Mouse (Mus musculus): ENCODE data around the gene Tead2. TPM values are rescaled to one million over a fixed set of nuclear protein-coding genes. Genes with fewer than 3 reads are reported as not detected.
A peak's percentile ranks its signal among the peaks of the same experiment; 100 is the strongest.
"Not testable (repeated sequence)": the region's sequence is repeated elsewhere in the genome, so short reads cannot be mapped to it uniquely, and the experiment has no call there.

Tead2 gene
- polyA plus RNA-seq, 1 experiment: 12.1 TPM

- not testable (repeated sequence) for H3K36me3 ChIP-seq (ENCODE audit: control insufficient read depth, insufficient read depth, low read length); H3K4me3 ChIP-seq (ENCODE audit: extremely low read depth, insufficient read depth, insufficient read length); H3K27ac ChIP-seq (ENCODE audit: insufficient read depth, low read length); H3K4me1 ChIP-seq (ENCODE audit: control insufficient read depth, insufficient read depth, insufficient read length)
- peak; percentile 11; the same call in 1 of the 2 replicates for TF ChIP-seq CTCF (IDR thresholded peaks at IDR 0.05; ENCODE audit: extremely low read depth, insufficient read depth, insufficient read length, insufficient replicate concordance)
- H3K27me3 ChIP-seq (ENCODE audit: control insufficient read depth, insufficient read depth, low read length): peaks cover 26% of the 10 kb centered on the region
- DNase-seq (ENCODE audit: low read depth in 1 of 2, low spot score in 2 of 2): peak in 1 of 2 experiments; percentile 34
- WGBS: 62% methylated on average over 1 of the region's 1 CpGs
Observed at GRCm38 (mm10) chr7:45173772-45174171, 41.8 kb upstream of the Tead2 start.

GRCm38 (mm10) chr7:45174567-45175280 is 40.8 kb upstream of the Tead2 start:
- DNase-seq (ENCODE audit: low read depth in 1 of 2, low spot score in 2 of 2): no peak
- 7% methylated on average over 29 of the region's 29 CpGs for WGBS
- H3K36me3 ChIP-seq (ENCODE audit: control insufficient read depth, insufficient read depth, low read length): no peaks in the 10 kb centered on the region
- H3K4me1 ChIP-seq (ENCODE audit: control insufficient read depth, insufficient read depth, insufficient read length): peaks cover 5% of the 10 kb centered on the region
- H3K27me3 ChIP-seq (ENCODE audit: control insufficient read depth, insufficient read depth, low read length): peaks cover 22% of the 10 kb centered on the region
- TF ChIP-seq CTCF (IDR thresholded peaks at IDR 0.05; ENCODE audit: extremely low read depth, insufficient read depth, insufficient read length, insufficient replicate concordance) (no peak), POLR2A (IDR thresholded peaks at IDR 0.05; ENCODE audit: low read depth, low read length) (no peak)
- no peak overlapping the region for H3K27ac ChIP-seq (ENCODE audit: insufficient read depth, low read length)
- H3K4me3 ChIP-seq (ENCODE audit: extremely low read depth, insufficient read depth, insufficient read length): no peak overlapping the region

GRCm38 (mm10) chr7:45175398-45175797 is 40.2 kb upstream of the Tead2 start:
- Histone ChIP-seq H3K27me3 (ENCODE audit: control insufficient read depth, insufficient read depth, low read length) (peaks cover 22% of the 10 kb centered on the region), H3K36me3 (ENCODE audit: control insufficient read depth, insufficient read depth, low read length) (no peaks in the 10 kb centered on the region), H3K27ac (ENCODE audit: insufficient read depth, low read length) (no peak overlapping the region), H3K4me3 (ENCODE audit: extremely low read depth, insufficient read depth, insufficient read length) (no peak overlapping the region), H3K4me1 (ENCODE audit: control insufficient read depth, insufficient read depth, insufficient read length) (peaks cover 5% of the 10 kb centered on the region)
- DNase-seq (ENCODE audit: low read depth in 1 of 2, low spot score in 2 of 2): no peak
- WGBS: 2% methylated on average over 13 of the region's 13 CpGs
- TF ChIP-seq CTCF (IDR thresholded peaks at IDR 0.05; ENCODE audit: extremely low read depth, insufficient read depth, insufficient read length, insufficient replicate concordance) (no peak), POLR2A (IDR thresholded peaks at IDR 0.05; ENCODE audit: low read depth, low read length) (no peak)

GRCm38 (mm10) chr7:45175929-45176328 is 39.6 kb upstream of the Tead2 start:
- Histone ChIP-seq H3K27me3 (ENCODE audit: control insufficient read depth, insufficient read depth, low read length) (peaks cover 24% of the 10 kb centered on the region), H3K36me3 (ENCODE audit: control insufficient read depth, insufficient read depth, low read length) (no peaks in the 10 kb centered on the region), H3K4me1 (ENCODE audit: control insufficient read depth, insufficient read depth, insufficient read length) (peaks cover 5% of the 10 kb centered on the region), H3K27ac (ENCODE audit: insufficient read depth, low read length) (no peak overlapping the region), H3K4me3 (ENCODE audit: extremely low read depth, insufficient read depth, insufficient read length) (no peak overlapping the region)
- DNase-seq (ENCODE audit: low read depth in 1 of 2, low spot score in 2 of 2): no peak
- TF ChIP-seq CTCF (IDR thresholded peaks at IDR 0.05; ENCODE audit: extremely low read depth, insufficient read depth, insufficient read length, insufficient replicate concordance) (no peak), POLR2A (IDR thresholded peaks at IDR 0.05; ENCODE audit: low read depth, low read length) (no peak)
- 8% methylated on average over 23 of the region's 23 CpGs for WGBS

GRCm38 (mm10) chr7:45176356-45176755 is 39.2 kb upstream of the Tead2 start:
- no peak for DNase-seq (ENCODE audit: low read depth in 1 of 2, low spot score in 2 of 2)
- no peak for TF ChIP-seq CTCF (IDR thresholded peaks at IDR 0.05; ENCODE audit: extremely low read depth, insufficient read depth, insufficient read length, insufficient replicate concordance)
- no peak for TF ChIP-seq POLR2A (IDR thresholded peaks at IDR 0.05; ENCODE audit: low read depth, low read length)
- 5% methylated on average over 31 of the region's 31 CpGs for WGBS
- H3K4me3 ChIP-seq (ENCODE audit: extremely low read depth, insufficient read depth, insufficient read length): no peak overlapping the region
- H3K4me1 ChIP-seq (ENCODE audit: control insufficient read depth, insufficient read depth, insufficient read length): peaks cover 5% of the 10 kb centered on the region
- peaks cover 28% of the 10 kb centered on the region for H3K27me3 ChIP-seq (ENCODE audit: control insufficient read depth, insufficient read depth, low read length)
- no peak overlapping the region for H3K27ac ChIP-seq (ENCODE audit: insufficient read depth, low read length)
- H3K36me3 ChIP-seq (ENCODE audit: control insufficient read depth, insufficient read depth, low read length): no peaks in the 10 kb centered on the region

GRCm38 (mm10) chr7:45178550-45178949 is 37.0 kb upstream of the Tead2 start:
- DNase-seq (ENCODE audit: low read depth in 1 of 2, low spot score in 2 of 2): no peak
- Histone ChIP-seq H3K4me1 (ENCODE audit: control insufficient read depth, insufficient read depth, insufficient read length) (peaks cover 10% of the 10 kb centered on the region), H3K36me3 (ENCODE audit: control insufficient read depth, insufficient read depth, low read length) (no peaks in the 10 kb centered on the region), H3K27me3 (ENCODE audit: control insufficient read depth, insufficient read depth, low read length) (peaks cover 36% of the 10 kb centered on the region), H3K4me3 (ENCODE audit: extremely low read depth, insufficient read depth, insufficient read length) (no peak overlapping the region), H3K27ac (ENCODE audit: insufficient read depth, low read length) (no peak overlapping the region)
- 28% methylated on average over 7 of the region's 7 CpGs for WGBS
- TF ChIP-seq POLR2A (IDR thresholded peaks at IDR 0.05; ENCODE audit: low read depth, low read length) (no peak), CTCF (IDR thresholded peaks at IDR 0.05; ENCODE audit: extremely low read depth, insufficient read depth, insufficient read length, insufficient replicate concordance) (no peak)

- DNase-seq (ENCODE audit: low read depth in 1 of 2, low spot score in 2 of 2): no peak
- 48% methylated on average over 7 of the region's 7 CpGs for WGBS
- H3K27ac ChIP-seq (ENCODE audit: insufficient read depth, low read length): no peak within 1 kb of the TSS
- no peaks in the 10 kb centered on the region for H3K36me3 ChIP-seq (ENCODE audit: control insufficient read depth, insufficient read depth, low read length)
- H3K4me1 ChIP-seq (ENCODE audit: control insufficient read depth, insufficient read depth, insufficient read length): peaks cover 10% of the 10 kb centered on the region
- H3K27me3 ChIP-seq (ENCODE audit: control insufficient read depth, insufficient read depth, low read length): peaks cover 36% of the 10 kb centered on the region
- TF ChIP-seq CTCF (IDR thresholded peaks at IDR 0.05; ENCODE audit: extremely low read depth, insufficient read depth, insufficient read length, insufficient replicate concordance) (no peak), POLR2A (IDR thresholded peaks at IDR 0.05; ENCODE audit: low read depth, low read length) (no peak)
- H3K4me3 ChIP-seq (ENCODE audit: extremely low read depth, insufficient read depth, insufficient read length): no peak within 1 kb of the TSS
Observed at GRCm38 (mm10) chr7:45179469-45179868, 36.1 kb upstream of the Tead2 start, which contains the start of gene Gfy. Gene Gfy, minus strand, starts transcription at chr7:45179569.
